Mouse (Mus musculus) gastrocnemius, adult 2 months (tissue): ENCODE results near the gene Sptan1. TPM values are rescaled to one million over a fixed set of nuclear protein-coding genes. Genes with fewer than 3 reads are reported as not detected.
A peak's percentile ranks its signal among the peaks of the same experiment; 100 is the strongest.

Source experiments
- DNase-seq: peaks from one replicate; pipeline ENCODE4 v3.0.0; 2022
- H3K27ac ChIP-seq: fragments of 200-600 bp; 2 replicates; pipeline ENCODE4 v1.8.1; 2022; ENCODE audit warnings: mild to moderate bottlenecking
- H3K4me3 ChIP-seq: fragments of 200-600 bp; 2 replicates; pipeline ENCODE4 v1.8.1; 2022; ENCODE audit warnings: mild to moderate bottlenecking, moderate library complexity
- CTCF ChIP-seq: fragments of 200-600 bp; IDR thresholded peaks from 2 replicates; pipeline ENCODE4 v1.8.1; 2022; ENCODE audit warnings: antibody characterized with exemption, mild to moderate bottlenecking, moderate library complexity
- intact Hi-C: fragments of 180-260 bp; cut with DNase I; formaldehyde crosslinking; loops from one replicate; pipeline ENCODE4 v1.15.1; 2025
- total RNA-seq, 2 experiments: library from RNA; stranded (reverse); gene quantifications; 2 replicates each; pipeline ENCODE4 v1.2.3; 2021

The Sptan1 gene
- total RNA-seq, 2 experiments from 2014 or later, result 41.8 to 62.1 TPM

DNA sequence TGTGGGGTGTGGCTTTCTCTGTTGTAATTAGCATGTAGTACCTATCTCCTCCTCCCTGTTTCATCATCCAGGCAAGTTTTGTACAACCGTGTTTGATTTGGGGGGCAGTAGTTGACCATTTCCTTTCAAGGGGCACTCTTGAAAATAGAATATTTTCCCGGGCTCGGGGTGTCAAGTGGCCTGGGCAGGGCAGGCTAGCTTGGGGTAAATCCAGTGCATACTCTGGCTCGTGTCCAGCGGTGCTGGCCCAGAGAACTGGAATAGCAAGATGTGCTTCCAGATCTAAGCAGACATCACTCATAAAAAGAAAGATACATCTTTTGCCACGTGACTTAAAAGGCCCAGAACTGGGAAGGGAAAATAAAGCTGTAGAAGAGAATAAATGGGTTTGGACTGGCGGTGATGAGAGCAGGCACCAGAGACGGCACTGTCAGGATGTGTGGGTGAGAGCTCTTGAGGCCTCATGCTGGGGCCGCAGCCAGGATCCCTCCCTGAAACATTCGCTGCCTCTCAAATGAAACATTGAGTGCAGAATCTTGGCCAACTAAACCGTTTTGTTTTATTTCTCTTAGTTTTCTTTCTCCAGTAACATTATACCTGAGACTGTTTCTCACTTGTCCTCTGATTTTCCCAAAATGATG lies 49.1 kb downstream of the Sptan1 start:
- intact Hi-C loops, result no loop called here
- TF ChIP-seq CTCF, result no peak

DNA sequence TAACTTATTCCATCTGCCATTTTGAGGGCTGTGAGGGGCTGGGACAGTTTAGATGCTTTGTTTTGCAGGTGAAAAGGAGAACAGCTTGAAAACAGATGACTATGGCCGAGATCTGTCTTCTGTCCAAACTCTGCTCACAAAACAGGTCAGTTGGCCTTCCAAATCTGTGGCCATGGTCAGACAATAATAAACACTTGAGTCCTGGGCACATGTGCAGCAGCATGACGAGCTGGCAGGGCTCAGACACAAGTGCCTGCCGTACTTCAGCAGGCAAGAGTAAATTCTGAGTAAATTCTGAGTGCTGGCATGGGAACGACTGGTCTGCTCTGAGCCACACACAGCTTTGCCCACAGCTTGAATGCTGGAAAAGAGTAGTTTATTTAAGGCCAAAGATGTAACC lies 60.1 kb downstream of the Sptan1 start:
- H3K4me3 ChIP-seq, result no peak overlapping the region
- intact Hi-C loops, result no loop called here
- no peak for DNase-seq

More for the DNA sequence above, 49.1 kb downstream of the Sptan1 start:
- Histone ChIP-seq H3K27ac (peak overlapping the region; percentile 36), H3K4me3 (no peak overlapping the region)
- peak; percentile 82 for DNase-seq

DNA sequence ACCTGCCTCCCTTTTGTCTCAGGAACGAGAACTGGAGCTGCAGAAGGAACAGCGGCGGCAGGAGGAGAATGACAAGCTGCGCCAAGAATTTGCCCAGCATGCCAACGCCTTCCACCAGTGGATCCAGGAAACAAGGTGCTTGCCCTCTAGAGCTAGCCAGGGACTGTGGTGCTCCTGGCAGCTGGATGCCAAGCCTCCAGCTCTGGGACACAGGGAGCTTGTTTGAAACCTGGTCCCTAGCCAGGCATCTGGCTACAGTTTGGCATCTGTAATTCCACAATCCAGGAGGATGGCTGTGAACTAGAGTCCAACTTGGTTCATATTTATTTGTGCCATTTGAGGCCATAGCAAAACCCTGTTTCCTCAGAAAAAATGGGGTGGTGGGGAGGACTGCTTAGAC lies 61.6 kb downstream of the Sptan1 start:
- Histone ChIP-seq H3K27ac (no peak overlapping the region), H3K4me3 (no peak overlapping the region)
- intact Hi-C loops, result no loop called here
- no peak for DNase-seq
- TF ChIP-seq CTCF, result no peak

More for the DNA sequence above, 60.1 kb downstream of the Sptan1 start:
- no peak for TF ChIP-seq CTCF
- H3K27ac ChIP-seq, result no peak overlapping the region

DNA sequence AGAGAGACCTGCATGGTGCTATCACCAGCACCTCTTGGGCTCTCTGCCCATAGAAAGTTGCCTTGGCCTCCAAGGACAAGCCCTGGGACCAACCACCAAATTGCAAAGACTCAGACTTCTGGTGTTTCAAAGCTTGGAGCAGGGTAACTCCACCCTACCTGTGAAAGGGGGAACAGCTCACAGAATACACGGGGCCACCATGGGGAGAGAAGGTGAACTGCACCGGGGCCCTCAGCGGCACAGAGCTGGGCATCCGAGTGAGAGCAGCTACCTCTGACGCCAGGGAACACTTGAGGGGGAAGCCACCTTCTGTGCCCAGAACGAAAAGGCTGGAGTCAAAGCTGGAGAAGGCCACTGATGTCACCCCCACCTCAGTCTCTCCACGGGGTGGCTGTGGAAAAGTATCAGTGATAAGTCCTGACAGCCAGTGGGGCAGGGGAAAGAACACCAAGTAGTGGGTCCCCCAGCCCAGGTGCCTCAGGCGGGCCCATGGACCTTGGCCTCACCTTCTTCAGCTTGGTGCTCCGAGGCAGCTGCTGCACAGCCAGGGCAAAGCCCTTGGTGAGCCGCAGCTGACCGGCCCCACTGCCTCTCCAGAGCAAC lies 67.0 kb downstream of the Sptan1 start:
- no peak overlapping the region for H3K27ac ChIP-seq
- H3K4me3 ChIP-seq, result no peak overlapping the region
- intact Hi-C loops, result no loop called here
- DNase-seq, result peak; percentile 20
- TF ChIP-seq CTCF, result peak; percentile 16; the same call in 1 of the 2 replicates

DNA sequence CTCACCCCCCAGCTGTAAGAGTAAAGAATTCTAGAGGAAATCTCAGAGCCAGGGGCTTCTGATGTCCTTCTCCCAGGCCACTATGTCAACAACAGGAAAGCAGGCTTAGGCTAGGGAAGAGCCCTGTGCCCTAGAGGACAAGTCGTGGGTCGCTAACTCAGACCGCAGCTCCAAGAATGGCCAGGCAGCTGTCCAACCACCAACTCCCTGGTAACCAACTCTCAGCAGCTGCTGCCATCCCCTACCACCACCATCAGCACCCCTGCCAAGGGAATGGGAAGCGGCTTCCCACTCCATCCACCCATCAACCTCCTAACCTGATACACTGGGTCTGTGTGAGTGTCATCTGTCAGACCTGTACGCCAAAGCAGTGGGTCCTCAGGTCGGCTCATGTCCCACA lies 67.6 kb downstream of the Sptan1 start:
- Histone ChIP-seq H3K4me3 (no peak overlapping the region), H3K27ac (no peak overlapping the region)
- TF ChIP-seq CTCF, result no peak
- peak; percentile 18 for DNase-seq
- intact Hi-C loops, result no loop called here

DNA sequence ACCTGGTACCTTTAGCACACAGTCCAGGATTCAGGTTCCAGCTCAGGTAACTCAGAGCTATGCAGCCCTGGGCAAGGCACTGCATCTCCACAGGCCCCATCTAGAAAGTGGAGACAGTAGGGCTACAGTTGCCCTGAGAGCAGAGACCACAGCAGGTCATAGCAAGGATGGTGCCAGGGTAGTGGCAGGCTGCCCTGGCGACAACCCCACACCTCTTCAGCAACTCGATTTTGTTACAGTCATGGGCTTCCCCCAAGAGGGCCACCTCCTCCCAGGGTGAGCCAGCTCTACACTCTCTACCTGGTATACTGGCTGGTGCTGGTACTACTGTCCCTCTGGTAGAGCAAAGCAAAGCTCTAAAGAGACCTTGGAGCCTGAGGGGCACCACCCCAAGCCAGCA lies 72.4 kb downstream of the Sptan1 start:
- TF ChIP-seq CTCF, result no peak
- intact Hi-C loops, result no loop called here
- peak; percentile 64 for DNase-seq
- Histone ChIP-seq H3K27ac (no peak overlapping the region), H3K4me3 (no peak overlapping the region)

DNA sequence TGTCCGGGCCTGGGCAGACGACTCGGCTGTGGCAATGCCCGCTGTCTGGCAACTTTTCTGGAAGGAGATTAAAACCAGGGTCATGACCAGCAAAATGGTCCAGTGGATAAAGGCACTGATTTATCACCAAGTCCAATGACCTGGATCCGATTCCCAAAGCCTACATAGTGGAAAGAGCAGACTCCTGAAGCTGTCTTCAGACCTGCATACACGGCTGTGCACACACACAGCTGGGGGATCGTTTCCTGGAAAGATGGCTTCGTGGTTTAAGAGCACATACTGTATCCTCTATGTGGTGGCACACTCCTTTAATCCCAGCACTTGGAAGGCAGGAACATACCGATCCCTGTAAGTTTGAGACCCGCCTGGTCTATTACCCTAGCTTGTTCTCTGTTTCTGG lies 73.0 kb downstream of the Sptan1 start:
- DNase-seq, result peak; percentile 3
- Histone ChIP-seq H3K27ac (no peak overlapping the region), H3K4me3 (no peak overlapping the region)
- no peak for TF ChIP-seq CTCF
- intact Hi-C loops, result no loop called here

DNA sequence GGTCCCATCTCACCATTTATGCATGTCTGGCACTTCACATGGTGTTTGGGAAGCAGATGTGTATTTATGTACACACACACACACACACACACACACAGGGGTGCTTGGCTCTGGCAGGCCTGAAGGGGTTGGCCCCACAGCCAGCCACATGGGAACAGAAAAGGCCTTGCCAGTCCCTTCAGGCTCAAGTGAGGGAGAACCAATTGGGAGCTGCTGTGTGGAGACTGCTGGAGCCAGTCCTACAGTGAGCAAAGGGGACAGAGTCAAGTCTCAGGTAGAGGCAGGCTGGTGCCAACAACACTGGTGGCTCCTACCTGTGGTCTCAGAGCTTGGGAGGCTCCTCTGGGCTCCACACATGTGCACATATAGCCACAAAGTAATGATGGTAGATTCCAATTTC lies 74.3 kb downstream of the Sptan1 start:
- Histone ChIP-seq H3K27ac (no peak overlapping the region), H3K4me3 (no peak overlapping the region)
- DNase-seq, result peak; percentile 6
- intact Hi-C loops, result no loop called here
- no peak for TF ChIP-seq CTCF

DNA sequence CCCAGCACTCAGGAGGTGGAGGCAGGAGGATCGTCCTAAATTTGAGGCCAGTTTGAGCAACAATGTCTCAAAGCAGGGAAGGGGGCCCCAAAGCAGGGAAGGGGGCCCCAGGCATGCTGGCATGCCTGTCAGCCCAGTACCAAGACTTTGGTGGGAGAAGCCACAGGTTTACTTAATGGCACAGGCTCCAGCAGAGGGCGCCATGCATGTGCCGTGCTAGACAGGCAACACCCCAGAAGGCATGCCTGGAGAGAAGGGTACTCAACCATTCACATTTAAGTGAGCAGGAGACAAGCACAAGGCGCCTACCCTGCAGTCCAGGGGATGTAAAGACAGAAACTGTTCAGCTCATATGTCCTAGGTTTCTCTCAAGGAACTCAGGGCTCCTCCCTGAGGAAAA lies 77.1 kb downstream of the Sptan1 start:
- no peak overlapping the region for H3K4me3 ChIP-seq
- intact Hi-C loops, result loop anchor here (2.0 kb wide), 1 partner anchor 54 kb away; no protein-coding TSS in a partner anchor

DNA sequence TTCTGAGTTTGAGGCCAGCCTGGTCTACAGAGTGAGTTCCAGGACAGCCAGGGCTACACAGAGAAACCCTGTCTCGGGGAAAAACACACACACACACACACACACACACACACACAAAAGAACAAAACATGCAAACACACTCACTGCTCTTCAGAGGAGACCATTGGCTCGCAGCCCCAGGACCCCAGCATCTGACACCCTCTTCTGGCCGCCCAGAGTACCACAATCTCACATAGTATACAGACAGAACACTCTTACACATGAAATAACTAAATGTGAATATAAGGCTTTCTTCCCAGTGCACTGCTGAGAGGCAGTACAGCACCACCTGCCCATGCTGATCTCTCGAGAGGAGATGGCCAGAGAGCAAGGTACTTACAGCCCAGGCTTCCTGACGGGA lies 79.2 kb downstream of the Sptan1 start:
- intact Hi-C loops, result no loop called here
- no peak for TF ChIP-seq CTCF
- Histone ChIP-seq H3K4me3 (no peak overlapping the region), H3K27ac (no peak overlapping the region)
- DNase-seq, result no peak

More for the DNA sequence above, 77.1 kb downstream of the Sptan1 start:
- DNase-seq, result peak; percentile 87
- no peak overlapping the region for H3K27ac ChIP-seq
- TF ChIP-seq CTCF, result peak; percentile 80

DNA sequence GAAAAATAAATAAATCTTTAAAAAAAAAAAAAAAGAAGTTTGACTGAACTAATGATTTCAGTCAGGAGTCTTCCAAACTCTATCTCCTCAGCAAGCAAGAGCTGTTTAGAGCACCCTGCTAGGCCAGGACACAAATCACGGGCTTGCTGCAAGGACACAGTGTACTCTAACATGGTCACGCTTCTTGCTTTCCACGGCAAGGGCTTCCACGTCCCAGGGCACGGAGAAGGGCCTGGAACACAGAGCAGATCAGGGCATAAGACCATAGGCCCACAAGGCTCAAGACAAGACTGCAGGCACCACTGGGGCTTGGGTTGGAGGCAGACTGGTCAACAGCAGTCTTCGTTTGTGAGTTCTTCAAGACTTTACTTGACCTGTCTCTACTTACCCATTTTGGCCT lies 81.8 kb downstream of the Sptan1 start:
- Histone ChIP-seq H3K4me3 (no peak overlapping the region), H3K27ac (no peak overlapping the region)
- intact Hi-C loops, result no loop called here
- no peak for TF ChIP-seq CTCF
- DNase-seq, result no peak

DNA sequence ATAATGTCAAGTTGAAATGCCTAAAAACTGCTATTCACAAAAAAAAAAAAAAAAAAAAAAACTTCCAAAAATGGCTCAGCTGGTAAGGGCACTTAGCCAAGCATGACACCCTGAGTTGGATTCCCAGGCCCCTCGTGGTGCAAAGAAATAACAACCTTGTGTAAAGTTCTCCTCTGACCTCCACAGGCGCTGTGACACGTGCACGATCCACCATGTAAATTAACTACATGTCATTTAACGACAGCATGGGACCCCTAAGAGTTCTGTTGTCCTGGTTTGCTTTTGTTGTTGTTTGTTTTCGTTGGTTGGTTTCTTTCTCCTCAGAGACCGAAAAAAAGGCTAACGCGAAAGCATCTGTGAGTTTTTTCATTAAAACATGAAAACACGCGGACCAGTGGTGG lies 82.7 kb downstream of the Sptan1 start:
- no peak for TF ChIP-seq CTCF
- no peak for DNase-seq
- Histone ChIP-seq H3K4me3 (peak overlapping the region; percentile 81), H3K27ac (peak overlapping the region; percentile 97)
- intact Hi-C loops, result loop anchor here (2.0 kb wide), 1 partner anchor 15 kb away; no protein-coding TSS in a partner anchor

DNA sequence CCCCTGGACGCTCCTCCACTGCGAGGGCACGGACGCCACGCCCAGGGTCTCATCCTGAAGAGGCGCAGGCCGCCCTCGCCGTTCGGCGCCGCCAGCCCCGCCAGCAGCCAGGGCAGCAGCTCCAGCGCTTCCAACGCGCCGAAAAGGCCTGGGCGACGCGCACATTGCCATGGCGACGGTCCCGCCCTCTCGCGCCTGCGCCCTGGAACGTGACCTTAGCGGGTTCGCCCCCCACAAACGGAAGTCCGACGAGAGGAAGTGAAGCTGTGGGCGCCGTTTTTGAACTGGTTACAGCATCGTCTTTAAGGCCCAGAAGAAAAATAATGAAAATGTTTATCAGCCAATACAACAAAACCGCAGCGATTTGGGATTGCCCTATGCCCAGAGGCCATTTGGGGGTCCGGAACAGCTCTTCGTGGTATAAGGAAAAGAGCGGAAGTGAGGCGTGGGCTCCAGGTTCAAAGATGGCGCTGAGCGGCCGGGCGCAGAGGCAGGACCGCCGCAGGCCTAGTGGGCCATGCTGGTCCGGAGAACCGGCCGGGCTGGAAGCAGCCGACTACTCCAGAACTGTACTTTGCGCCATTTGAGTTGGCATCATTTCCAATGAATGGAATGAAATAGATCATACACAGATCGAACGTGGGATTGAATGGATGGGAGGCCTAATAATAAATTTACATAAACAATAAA lies 83.5 kb downstream of the Sptan1 start, which contains the start of gene Wdr34:
Wdr34 (minus strand) TSS at position 183 of the 690 bp plus-strand sequence.
- peak within 1 kb of the TSS; percentile 81 for H3K4me3 ChIP-seq
- DNase-seq, result peak; percentile 99
- peak within 1 kb of the TSS; percentile 97 for H3K27ac ChIP-seq
- no peak for TF ChIP-seq CTCF
- intact Hi-C loops, result loop anchor here (2.0 kb wide), 1 partner anchor 14 kb away; no protein-coding TSS in a partner anchor
